ENCODE assay signal across 31 mouse cellular contexts in the genomic region with DNA sequence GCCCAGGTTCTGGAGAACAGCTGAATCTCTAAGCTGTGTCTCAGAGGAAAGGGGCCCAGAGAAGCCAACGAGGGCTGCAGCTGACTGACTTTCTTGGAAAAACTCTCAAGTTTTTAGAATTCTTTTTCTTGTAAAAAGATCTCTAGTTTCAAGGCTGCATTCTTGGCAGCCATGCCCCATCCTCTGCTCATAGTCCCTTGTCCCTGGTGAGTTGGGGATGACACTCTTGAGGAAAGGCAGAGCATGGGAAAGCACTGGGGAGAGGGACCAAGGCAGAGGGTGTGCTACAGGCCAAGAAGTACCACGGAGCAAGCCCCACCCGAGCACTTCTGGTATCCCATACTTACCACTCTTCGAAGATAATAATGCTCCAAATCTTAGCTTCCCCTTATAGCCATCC. TPM values are rescaled to one million over a fixed set of nuclear protein-coding genes. Genes with fewer than 3 reads are reported as not detected.
DNase-seq lines count a peak whose midpoint lies in the region; ATAC-seq and TF ChIP-seq lines count a peak whose summit lies in the region.
"Had no signal": no experiment of that assay in that cellular context is flagged by ENCODE, and none has a peak within 500 bp of the region (broad histone marks: within the 10 kb centered on the region; RNA-seq: fewer than 3 reads in every experiment).

No protein-coding gene starts in this region.

- H3K4me3 ChIP-seq in gastrocnemius, adult 2 months: no peak overlapping the region
- H3K4me3 ChIP-seq in kidney, postnatal 0 days (replicated peaks; ENCODE audit: low read depth, low read length): no peak overlapping the region
- no peak overlapping the region for H3K4me3 ChIP-seq in forebrain, embryonic 10.5 days
- H3K4me3 ChIP-seq: erythroblast, embryonic 14.5 days; forebrain, embryonic 12.5 days; heart, embryonic 10.5 days; heart, embryonic 15.5 days; hindbrain, embryonic 13.5 days; liver, embryonic 12.5 days; megakaryocyte, embryonic 14.5 days; midbrain, embryonic 12.5 days; myocyte; neural tube, embryonic 12.5 days had no signal

- H3K27me3 ChIP-seq in kidney, postnatal 0 days (ENCODE audit: insufficient read depth, low read length): no peaks in the 10 kb centered on the region
- H3K27me3 ChIP-seq in forebrain, embryonic 10.5 days (ENCODE audit: poor library complexity, severe bottlenecking): no peaks in the 10 kb centered on the region
- H3K27me3 ChIP-seq: forebrain, embryonic 12.5 days; hindbrain, embryonic 13.5 days; midbrain, embryonic 12.5 days; neural tube, embryonic 12.5 days had no signal

- no peak overlapping the region for H3K4me2 ChIP-seq in kidney, postnatal 0 days (ENCODE audit: low read length)
- H3K4me2 ChIP-seq: forebrain, embryonic 12.5 days; heart, embryonic 15.5 days; hindbrain, embryonic 13.5 days; liver, embryonic 12.5 days; midbrain, embryonic 12.5 days; neural tube, embryonic 12.5 days had no signal

- 76% methylated on average over 4 of the region's 4 CpGs for WGBS in kidney, postnatal 0 days
- 86% methylated on average over 4 of the region's 4 CpGs for WGBS in forebrain, embryonic 10.5 days

- no peaks in the 10 kb centered on the region for H3K4me1 ChIP-seq in kidney, postnatal 0 days (replicated peaks; ENCODE audit: insufficient read depth, low read length)
- peaks cover 3% of the 10 kb centered on the region; the same call in 1 of the 2 replicates for H3K4me1 ChIP-seq in forebrain, embryonic 10.5 days
- H3K4me1 ChIP-seq: liver, embryonic 12.5 days; megakaryocyte, embryonic 14.5 days had no signal

- H3K27ac ChIP-seq in gastrocnemius, adult 2 months: peak overlapping the region; percentile 35; the same call in 1 of the 2 replicates
- H3K27ac ChIP-seq in kidney, postnatal 0 days: no peak overlapping the region
- no peak overlapping the region for H3K27ac ChIP-seq in forebrain, embryonic 10.5 days
- H3K27ac ChIP-seq: forebrain, embryonic 12.5 days; heart, embryonic 10.5 days; heart, embryonic 15.5 days; hindbrain, embryonic 13.5 days; liver, embryonic 12.5 days; midbrain, embryonic 12.5 days; neural tube, embryonic 12.5 days had no signal

- ATAC-seq in kidney, postnatal 0 days (replicated peaks; ENCODE audit: low FRiP score, low read depth): no peak
- ATAC-seq: forebrain, postnatal 0 days; intestine, embryonic 16.5 days; liver, embryonic 12.5 days; lung, postnatal 0 days had no signal

- H3K36me3 ChIP-seq in kidney, postnatal 0 days (ENCODE audit: insufficient read depth, low read length): no peaks in the 10 kb centered on the region
- no peaks in the 10 kb centered on the region for H3K36me3 ChIP-seq in forebrain, embryonic 10.5 days (replicated peaks)
- H3K36me3 ChIP-seq: forebrain, embryonic 12.5 days; G1E; heart, embryonic 10.5 days; heart, embryonic 15.5 days; hindbrain, embryonic 13.5 days; liver, embryonic 12.5 days; midbrain, embryonic 12.5 days; neural tube, embryonic 12.5 days had no signal

- intact Hi-C loops in gastrocnemius, adult 2 months (cut with DNase I): no loop called here

- H3K9ac ChIP-seq in kidney, postnatal 0 days (ENCODE audit: low read depth, low read length): no peak overlapping the region
- H3K9ac ChIP-seq: forebrain, embryonic 12.5 days; forebrain, postnatal 0 days; heart, embryonic 15.5 days; hindbrain, embryonic 13.5 days; liver, embryonic 12.5 days; midbrain, embryonic 12.5 days; neural tube, embryonic 12.5 days had no signal

- peak; percentile 56 for DNase-seq in adrenal gland, adult 2 months
- no peak for DNase-seq in adrenal gland, postnatal 4 days (ENCODE audit: low spot score in 2 of 2)
- no peak for DNase-seq in gastrocnemius, adult 2 months
- DNase-seq in gastrocnemius, postnatal 25 days: no peak
- DNase-seq in kidney, postnatal 0 days (ENCODE audit: low spot score): peak; percentile 13
- no peak for DNase-seq in kidney, postnatal 10 days
- peak; percentile 38 to 44 for DNase-seq in adrenal gland, postnatal 36 days
- no peak for DNase-seq in forebrain, embryonic 10.5 days (ENCODE audit: extremely low spot score, low spot score)
- DNase-seq: cerebellum, adult 8-10 months; cerebellum, postnatal 25 days; forebrain, postnatal 0 days; heart, postnatal 4 days; left cerebral cortex, postnatal 4 days; lung, adult 18-20 months; lung, postnatal 4 days; thymus, adult 2 months; thymus, postnatal 36 days had no signal

- no peak for TF ChIP-seq CTCF in gastrocnemius, adult 2 months (IDR thresholded peaks at IDR 0.05)
- no peak for TF ChIP-seq CTCF in kidney, postnatal 0 days (IDR thresholded peaks at IDR 0.05; ENCODE audit: low read depth)

- no peaks in the 10 kb centered on the region for H3K9me3 ChIP-seq in kidney, postnatal 0 days (replicated peaks; ENCODE audit: low read length)
- no peaks in the 10 kb centered on the region for H3K9me3 ChIP-seq in forebrain, embryonic 10.5 days
- H3K9me3 ChIP-seq: forebrain, embryonic 12.5 days; G1E; heart, embryonic 10.5 days; heart, embryonic 15.5 days; hindbrain, embryonic 13.5 days; liver, embryonic 12.5 days; midbrain, embryonic 12.5 days; neural tube, embryonic 12.5 days had no signal

RNA-seq across cellular contexts. Expression of a gene that starts 27.9 kb away (rescaled TPM):
- total RNA-seq in adrenal gland, adult 2 months (2021): 10 to 100 TPM; 79.9 to 86.9 TPM
- polyA plus RNA-seq in adrenal gland, adult 2 months (2012; rRNA removed): 20.6 and 28.7 TPM in 2 replicates
- total RNA-seq in adrenal gland, postnatal 4 days (2021): 10 to 100 TPM; 66.7 to 70.8 TPM
- 10 to 100 TPM; 30.6 to 39.1 TPM for total RNA-seq in gastrocnemius, adult 2 months (2021)
- 10 to 100 TPM; 31.7 to 33.2 TPM for total RNA-seq in gastrocnemius, postnatal 25 days (2021)
- 67.5 and 68.0 TPM in 2 replicates for polyA plus RNA-seq in kidney, postnatal 0 days (2015; fragmentation: Nextera tagmentation; extraction: Ambion mirVana)
- total RNA-seq in adrenal gland, postnatal 36 days (2021): 10 to 100 TPM; 76.8 to 79.5 TPM
- 60.5 and 64.4 TPM in 2 replicates for polyA plus RNA-seq in forebrain, embryonic 10.5 days (2016; fragmentation: Nextera tagmentation; extraction: Ambion mirVana)

RNA-seq across cellular contexts. Expression of a gene that starts 38.9 kb away (rescaled TPM):
- total RNA-seq in adrenal gland, adult 2 months (2021): 10 to 100 TPM in 1 of 2 experiments, 1 to 10 TPM in 1; 10.0 to 16.4 TPM
- polyA plus RNA-seq in adrenal gland, adult 2 months (2012; rRNA removed): 18.4 and 19.7 TPM in 2 replicates
- total RNA-seq in adrenal gland, postnatal 4 days (2021): 10 to 100 TPM; 33.0 to 35.5 TPM
- total RNA-seq in gastrocnemius, adult 2 months (2021): 1 to 10 TPM in 1 of 2 experiments, under 1 TPM in 1; 0.94 to 2.3 TPM
- total RNA-seq in gastrocnemius, postnatal 25 days (2021): 1 to 10 TPM; 2.2 to 4.3 TPM
- polyA plus RNA-seq in kidney, postnatal 0 days (2015; fragmentation: Nextera tagmentation; extraction: Ambion mirVana): 5.1 and 5.8 TPM in 2 replicates
- total RNA-seq in adrenal gland, postnatal 36 days (2021): 10 to 100 TPM; 13.9 to 24.5 TPM
- 4.7 and 4.8 TPM in 2 replicates for polyA plus RNA-seq in forebrain, embryonic 10.5 days (2016; fragmentation: Nextera tagmentation; extraction: Ambion mirVana)
- polyA plus RNA-seq: erythroblast, embryonic 14.5 days had no signal

RNA-seq across cellular contexts. Expression of a gene that starts 47.2 kb away (rescaled TPM):
- total RNA-seq in adrenal gland, adult 2 months (2021): 10 to 100 TPM; 31.9 to 39.4 TPM
- 24.0 and 25.9 TPM in 2 replicates for polyA plus RNA-seq in adrenal gland, adult 2 months (2012; rRNA removed)
- total RNA-seq in adrenal gland, postnatal 4 days (2021): 10 to 100 TPM; 30.1 to 32.2 TPM
- total RNA-seq in gastrocnemius, adult 2 months (2021): 10 to 100 TPM; 14.3 to 15.8 TPM
- 10 to 100 TPM; 10.5 to 11.6 TPM for total RNA-seq in gastrocnemius, postnatal 25 days (2021)
- polyA plus RNA-seq in kidney, postnatal 0 days (2015; fragmentation: Nextera tagmentation; extraction: Ambion mirVana): 2.4 and 2.6 TPM in 2 replicates
- 10 to 100 TPM; 33.7 to 40.7 TPM for total RNA-seq in adrenal gland, postnatal 36 days (2021)
- polyA plus RNA-seq in forebrain, embryonic 10.5 days (2016; fragmentation: Nextera tagmentation; extraction: Ambion mirVana): 2.2 TPM in 2 replicates

RNA-seq across cellular contexts. Expression of a gene that starts 47.5 kb away (rescaled TPM):
- total RNA-seq in adrenal gland, adult 2 months (2021): under 1 TPM; 0.35 to 0.52 TPM
- 0.10 TPM in 1 of 2 replicates, not detected in the other for polyA plus RNA-seq in adrenal gland, adult 2 months (2012; rRNA removed)
- total RNA-seq in adrenal gland, postnatal 4 days (2021): under 1 TPM; 0.20 to 0.42 TPM
- under 1 TPM in 1 of 2 experiments, not detected in 1; 0.11 TPM for total RNA-seq in gastrocnemius, adult 2 months (2021)
- under 1 TPM; 0.08 to 0.11 TPM for total RNA-seq in gastrocnemius, postnatal 25 days (2021)
- polyA plus RNA-seq in kidney, postnatal 0 days (2015; fragmentation: Nextera tagmentation; extraction: Ambion mirVana): 0.68 and 0.74 TPM in 2 replicates
- under 1 TPM; 0.33 to 0.46 TPM for total RNA-seq in adrenal gland, postnatal 36 days (2021)
- 3.6 and 3.8 TPM in 2 replicates for polyA plus RNA-seq in forebrain, embryonic 10.5 days (2016; fragmentation: Nextera tagmentation; extraction: Ambion mirVana)
- polyA plus RNA-seq: small intestine, adult 2 months had no signal

Comparison
In these comparisons a context has a peak if more than half of its experiments do, and no peak if none do; other contexts are left out.
1. DNase-seq: peak in adrenal gland, adult 2 months (single experiment), kidney, postnatal 0 days (single experiment) and adrenal gland, postnatal 36 days (2 of 2); none in adrenal gland, postnatal 4 days (0 of 2), gastrocnemius, adult 2 months (single experiment), gastrocnemius, postnatal 25 days (single experiment), kidney, postnatal 10 days (single experiment) and forebrain, embryonic 10.5 days (single experiment).